Comparison of ENCODE assay signal across 22 mouse cellular contexts in genomic region chr1:179867493-179867892, GRCm38 (mm10).
A peak's percentile ranks its signal among the peaks of the same experiment; 100 is the strongest.
DNase-seq lines count a peak whose midpoint lies in the region; ATAC-seq and TF ChIP-seq lines count a peak whose summit lies in the region.
"Had no signal": no experiment of that assay in that cellular context is flagged by ENCODE, and none has a peak within 500 bp of the region (broad histone marks: within the 10 kb centered on the region; RNA-seq: fewer than 3 reads in every experiment).

No protein-coding gene starts in this region.

- WGBS in lung, embryonic 14.5 days, result 85% methylated on average over 4 of the region's 4 CpGs
- 77% methylated on average over 4 of the region's 4 CpGs for WGBS in lung, adult 2 months

- no peak for TF ChIP-seq POLR2A in lung, adult 2 months (IDR thresholded peaks at IDR 0.05; ENCODE audit: borderline replicate concordance, extremely low read depth, low read depth, low read length)

- H3K36me3 ChIP-seq in lung, embryonic 14.5 days (ENCODE audit: insufficient read depth), result no peaks in the 10 kb centered on the region
- H3K36me3 ChIP-seq: embryonic facial prominence, embryonic 10.5 days; heart, embryonic 15.5 days; hindbrain, embryonic 12.5 days; midbrain, embryonic 13.5 days; neural tube, embryonic 13.5 days had no signal

- H3K4me1 ChIP-seq in lung, embryonic 14.5 days (ENCODE audit: insufficient read depth), result 0 out of 2 replicates have a peak, but pooled peaks cover 4% of the 10 kb centered on the region
- peaks cover 9% of the 10 kb centered on the region for H3K4me1 ChIP-seq in lung, adult 2 months (ENCODE audit: control insufficient read depth, insufficient read depth, low read length)
- H3K4me1 ChIP-seq: hindbrain, embryonic 12.5 days; midbrain, embryonic 13.5 days; neural tube, embryonic 13.5 days had no signal

- peak; percentile 32 for DNase-seq in gastrocnemius, adult 2 months
- no peak for DNase-seq in gastrocnemius, postnatal 14 days
- DNase-seq in lung, embryonic 14.5 days, result peak; percentile 27
- DNase-seq in lung, adult 2 months, result no peak
- DNase-seq in natural killer cell, adult 2 months (ENCODE audit: low spot score in 2 of 2), result peak; percentile 14 to 24
- DNase-seq in embryo, embryonic 9.5 days (ENCODE audit: extremely low spot score), result no peak
- DNase-seq: adrenal gland, adult 8-10 months; cerebellum, postnatal 25 days; gastrocnemius, postnatal 10 days; kidney, adult 8-10 months; right cerebral cortex, adult 18-20 months; thymus, postnatal 14 days had no signal

- no peaks in the 10 kb centered on the region for H3K27me3 ChIP-seq in lung, embryonic 14.5 days (ENCODE audit: insufficient read depth, low read length)
- H3K27me3 ChIP-seq: heart, embryonic 15.5 days; hindbrain, embryonic 12.5 days; midbrain, embryonic 13.5 days; neural tube, embryonic 13.5 days had no signal

- no peak overlapping the region for H3K4me2 ChIP-seq in lung, embryonic 14.5 days
- H3K4me2 ChIP-seq: heart, embryonic 15.5 days; hindbrain, embryonic 12.5 days; midbrain, embryonic 13.5 days; neural tube, embryonic 13.5 days had no signal

- H3K4me3 ChIP-seq in gastrocnemius, adult 2 months, result no peak overlapping the region
- H3K4me3 ChIP-seq in lung, embryonic 14.5 days (ENCODE audit: low read depth, low read length), result no peak overlapping the region
- no peak overlapping the region for H3K4me3 ChIP-seq in lung, adult 2 months (replicated peaks; ENCODE audit: extremely low read depth, low read depth, low read length)
- H3K4me3 ChIP-seq: embryonic facial prominence, embryonic 10.5 days; heart, embryonic 15.5 days; hindbrain, embryonic 12.5 days; layer of hippocampus, adult 2 months; midbrain, embryonic 13.5 days; neural tube, embryonic 13.5 days had no signal

- no peaks in the 10 kb centered on the region for H3K9me3 ChIP-seq in lung, embryonic 14.5 days (ENCODE audit: low read depth, low read length)
- H3K9me3 ChIP-seq: embryonic facial prominence, embryonic 10.5 days; heart, embryonic 15.5 days; hindbrain, embryonic 12.5 days; midbrain, embryonic 13.5 days; neural tube, embryonic 13.5 days had no signal

- H3K9ac ChIP-seq in lung, embryonic 14.5 days, result no peak overlapping the region
- H3K9ac ChIP-seq: heart, embryonic 15.5 days; hindbrain, embryonic 12.5 days; liver, embryonic 14.5 days; midbrain, embryonic 13.5 days; neural tube, embryonic 13.5 days had no signal

- TF ChIP-seq CTCF in gastrocnemius, adult 2 months (IDR thresholded peaks at IDR 0.05), result no peak
- TF ChIP-seq CTCF in lung, embryonic 14.5 days (IDR thresholded peaks at IDR 0.05; ENCODE audit: low read depth), result no peak
- TF ChIP-seq CTCF in lung, adult 2 months (IDR thresholded peaks at IDR 0.05; ENCODE audit: insufficient read depth, low read length), result no peak

- intact Hi-C loops in gastrocnemius, adult 2 months (cut with DNase I), result no loop called here
- intact Hi-C loops in gastrocnemius, postnatal 14 days (cut with DNase I; ENCODE audit: low total_unique reads), result no loop called here

- ATAC-seq in lung, embryonic 14.5 days (ENCODE audit: insufficient read depth), result no peak
- peak; percentile 82 for ATAC-seq in granulocyte monocyte progenitor cell, adult 5-6 weeks (replicated peaks; ENCODE audit: poor library complexity, severe bottlenecking)
- ATAC-seq: inflammation-experienced regulatory T-cells, adult 6 months; midbrain, embryonic 13.5 days had no signal

- peak overlapping the region; percentile 86 for H3K27ac ChIP-seq in gastrocnemius, adult 2 months
- H3K27ac ChIP-seq in lung, embryonic 14.5 days (ENCODE audit: low read depth), result no peak overlapping the region
- H3K27ac ChIP-seq: embryonic facial prominence, embryonic 10.5 days; hindbrain, embryonic 12.5 days; layer of hippocampus, adult 2 months; liver, embryonic 14.5 days; macrophage; midbrain, embryonic 13.5 days; neural tube, embryonic 13.5 days had no signal

Comparison
In these comparisons a context has a peak if more than half of its experiments do, and no peak if none do; other contexts are left out.
1. DNase-seq: peak in gastrocnemius, adult 2 months (single experiment), lung, embryonic 14.5 days (single experiment) and natural killer cell, adult 2 months (2 of 2); none in gastrocnemius, postnatal 14 days (single experiment), lung, adult 2 months (single experiment) and embryo, embryonic 9.5 days (single experiment).